Mouse (Mus musculus) hindlimb bud, embryonic 11.5 days (tissue): Measurements from ENCODE around the gene Gskip.

Experiments
- DNase-seq: peaks from one replicate; pipeline ENCODE4 v3.0.0-alpha.2; 2012; ENCODE audit warnings: low read depth, low spot score; ENCODE audit errors: extremely low spot score

The Gskip gene

DNA sequence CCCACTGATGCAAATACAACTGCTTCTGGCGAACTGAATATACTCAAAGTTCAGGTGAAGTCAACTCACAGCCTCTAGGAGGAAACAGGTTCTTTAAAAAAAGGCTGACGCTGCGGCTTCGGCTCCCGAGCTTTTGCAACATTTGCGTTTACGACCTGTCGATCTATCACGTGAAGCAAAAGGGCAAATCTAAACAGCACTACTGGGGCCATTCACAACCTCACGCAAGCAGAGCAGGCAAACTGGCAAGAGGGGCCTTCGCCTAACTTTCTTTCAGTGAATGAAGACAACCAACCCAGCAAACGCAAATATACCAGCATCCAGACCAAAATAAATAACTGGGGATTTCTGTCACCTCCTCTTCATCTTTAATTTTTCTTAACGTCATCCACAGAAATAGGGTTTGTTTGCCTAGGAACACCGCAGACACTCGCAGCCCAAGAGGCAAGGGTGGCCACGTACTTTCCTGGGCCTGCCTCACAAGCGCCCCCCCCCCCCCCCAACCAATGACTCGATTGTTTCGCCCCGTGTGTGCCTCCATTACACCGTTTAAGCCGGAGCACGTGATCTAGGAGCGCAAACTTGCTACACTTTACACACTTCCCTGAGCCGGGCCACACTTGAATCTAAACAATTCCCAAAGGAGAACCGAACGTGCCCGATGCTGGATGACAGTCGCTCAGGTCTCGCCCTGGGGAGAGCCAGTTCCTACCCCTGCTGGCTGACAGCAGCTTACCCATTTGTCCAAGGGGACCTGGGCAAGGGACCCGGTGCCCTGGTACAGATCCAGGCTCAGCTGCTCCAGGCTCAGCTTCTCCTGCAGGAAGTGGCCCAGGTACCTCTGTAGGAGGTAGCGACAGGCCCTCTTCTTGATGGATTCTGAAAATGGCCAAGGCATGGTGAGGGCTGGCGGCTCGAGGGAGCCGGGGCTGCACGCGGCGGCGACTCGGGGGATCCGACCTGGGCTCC is at the start of gene Gskip:
Gene Gskip (plus strand): TSS at position 897 of the 969 bp plus-strand sequence.
- no peak for DNase-seq

DNA sequence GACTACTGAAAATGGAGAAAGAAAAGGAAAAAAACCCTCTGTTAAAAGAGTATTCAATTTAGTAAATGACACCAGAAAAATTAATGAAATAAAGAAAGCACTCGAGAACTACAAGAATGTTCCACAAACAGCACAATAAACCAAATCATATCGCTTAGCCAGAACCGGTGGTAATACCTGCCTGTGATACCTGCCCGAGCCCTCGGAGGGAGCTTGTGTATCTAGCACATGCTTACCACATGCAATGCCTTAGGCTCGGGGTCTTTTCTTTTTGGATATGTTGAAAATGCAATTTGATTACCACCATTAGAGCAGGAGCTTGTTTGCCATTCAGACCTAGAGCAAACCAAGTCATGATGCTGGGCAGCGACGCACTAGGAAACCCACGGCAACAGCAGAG is 48.1 kb upstream of the Gskip start:
- no peak for DNase-seq

DNA sequence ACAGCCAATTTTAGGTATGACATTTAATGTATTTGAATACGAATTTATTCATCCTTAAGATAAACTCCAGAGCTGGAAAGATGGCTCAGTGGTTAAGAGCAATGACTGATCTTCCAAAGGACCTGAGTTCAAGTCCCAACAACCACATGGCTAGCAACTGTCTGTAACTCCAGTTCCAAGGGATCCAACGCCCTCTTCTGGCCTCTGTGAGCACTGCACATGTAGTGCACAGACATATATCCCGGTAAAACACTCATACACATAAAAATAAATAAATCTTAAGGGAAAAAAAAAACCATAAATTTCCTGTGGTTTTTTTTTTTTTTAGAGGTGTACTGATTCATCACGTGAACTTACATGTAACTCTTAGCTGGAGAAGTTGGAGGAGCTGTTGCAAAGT is 47.1 kb upstream of the Gskip start:
- DNase-seq, result no peak

DNA sequence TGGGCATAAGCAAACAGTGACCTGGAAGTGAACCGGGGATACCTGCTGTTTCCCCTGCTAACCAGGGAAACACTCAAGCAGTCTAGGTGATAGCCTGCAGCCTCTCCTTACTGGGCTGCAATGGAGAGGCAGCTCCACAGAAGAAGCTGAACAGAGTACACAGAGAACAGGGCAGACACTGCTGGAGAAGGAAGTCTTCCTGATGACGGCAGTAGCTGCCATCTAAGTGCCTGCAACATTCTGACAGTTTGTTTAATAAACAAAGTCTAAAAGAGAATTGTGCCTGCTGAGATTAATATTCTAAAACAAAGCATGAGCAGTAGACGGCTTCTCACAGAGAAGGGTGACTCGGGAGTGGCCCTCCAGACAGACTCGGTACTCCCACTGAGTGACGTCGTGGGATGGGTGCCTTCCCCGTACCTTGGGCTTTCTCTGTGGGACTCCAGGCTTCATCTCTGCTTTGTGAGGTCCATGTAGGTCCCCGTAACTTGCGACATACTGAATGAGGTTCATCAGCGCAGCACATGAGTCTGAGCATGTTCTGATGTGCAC is 41.8 kb upstream of the Gskip start:
- DNase-seq, result no peak

DNA sequence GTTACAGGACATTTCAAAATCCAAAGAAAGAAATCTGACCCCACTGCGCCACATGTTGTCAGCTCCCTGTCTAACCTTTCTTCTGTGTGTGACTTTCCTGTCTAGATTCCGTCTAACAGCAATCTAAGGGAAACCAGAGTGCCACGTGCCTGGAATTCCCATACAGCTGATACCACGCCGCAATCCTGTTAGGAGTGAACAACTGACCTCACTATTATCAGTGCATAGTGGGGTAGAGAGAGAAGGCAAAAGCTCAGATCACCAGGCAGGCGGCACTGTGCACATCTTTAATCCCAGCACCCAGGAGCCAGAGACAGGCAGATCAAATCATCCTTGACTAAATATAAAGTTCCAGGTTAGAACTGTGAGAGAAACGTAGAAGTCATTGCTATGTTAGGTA is 28.8 kb upstream of the Gskip start:
- no peak for DNase-seq

DNA sequence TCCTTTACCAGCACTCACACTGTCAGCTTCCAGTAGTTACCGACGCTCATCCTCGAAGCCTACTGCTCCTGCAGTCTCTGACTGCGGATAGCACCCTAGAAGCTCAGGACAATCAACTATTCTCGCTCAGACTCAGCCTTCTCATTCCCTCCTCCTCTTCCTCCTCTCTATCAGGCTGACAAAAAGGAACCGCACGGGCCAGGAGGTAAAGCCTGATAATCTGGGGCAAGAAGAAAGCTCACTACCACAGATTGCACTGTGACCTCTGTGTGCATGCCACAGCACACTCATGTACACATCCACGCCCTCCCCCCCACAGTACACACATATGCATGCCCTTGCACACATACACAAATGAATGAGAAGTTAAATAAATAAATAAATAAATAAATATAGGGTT is 8.4 kb upstream of the Gskip start:
- no peak for DNase-seq

DNA sequence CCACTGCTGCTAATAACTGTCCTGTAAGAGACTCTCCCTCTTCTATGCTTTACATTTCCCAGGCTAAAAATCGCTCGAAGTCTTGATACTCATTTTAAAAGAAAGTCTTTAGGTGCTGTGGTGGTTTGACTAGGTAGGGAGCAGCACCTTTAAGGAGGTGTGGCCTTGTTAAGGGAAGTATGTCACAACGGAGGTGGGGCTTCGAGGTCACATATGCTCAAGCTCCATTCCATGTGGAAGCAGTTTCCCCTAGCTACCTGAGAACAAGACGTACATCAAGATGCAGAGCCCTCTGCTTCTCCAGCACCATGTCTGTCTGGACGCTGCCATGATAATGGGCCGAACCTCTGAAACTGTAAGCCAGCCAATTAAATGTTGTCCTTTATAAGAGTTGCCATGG is 6.4 kb upstream of the Gskip start:
- DNase-seq, result no peak

DNA sequence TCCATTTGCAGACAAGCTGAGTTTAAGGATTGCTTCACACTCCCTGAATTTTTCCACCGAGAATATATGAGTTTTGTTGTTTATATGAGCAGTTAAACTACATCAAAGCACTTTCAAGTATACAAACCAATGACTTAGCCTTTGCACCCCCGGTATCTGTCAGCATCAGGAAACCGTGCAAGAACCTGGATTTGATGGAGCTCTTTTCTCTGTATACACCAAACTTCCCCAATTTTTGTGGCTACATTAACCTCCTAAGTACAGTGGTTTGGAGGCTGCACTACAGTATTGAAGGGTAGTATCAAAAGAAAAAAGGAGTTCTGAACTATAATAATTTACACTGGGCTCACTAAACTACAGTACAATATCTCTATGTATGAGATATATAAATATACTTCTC is 5.9 kb upstream of the Gskip start:
- no peak for DNase-seq

DNA sequence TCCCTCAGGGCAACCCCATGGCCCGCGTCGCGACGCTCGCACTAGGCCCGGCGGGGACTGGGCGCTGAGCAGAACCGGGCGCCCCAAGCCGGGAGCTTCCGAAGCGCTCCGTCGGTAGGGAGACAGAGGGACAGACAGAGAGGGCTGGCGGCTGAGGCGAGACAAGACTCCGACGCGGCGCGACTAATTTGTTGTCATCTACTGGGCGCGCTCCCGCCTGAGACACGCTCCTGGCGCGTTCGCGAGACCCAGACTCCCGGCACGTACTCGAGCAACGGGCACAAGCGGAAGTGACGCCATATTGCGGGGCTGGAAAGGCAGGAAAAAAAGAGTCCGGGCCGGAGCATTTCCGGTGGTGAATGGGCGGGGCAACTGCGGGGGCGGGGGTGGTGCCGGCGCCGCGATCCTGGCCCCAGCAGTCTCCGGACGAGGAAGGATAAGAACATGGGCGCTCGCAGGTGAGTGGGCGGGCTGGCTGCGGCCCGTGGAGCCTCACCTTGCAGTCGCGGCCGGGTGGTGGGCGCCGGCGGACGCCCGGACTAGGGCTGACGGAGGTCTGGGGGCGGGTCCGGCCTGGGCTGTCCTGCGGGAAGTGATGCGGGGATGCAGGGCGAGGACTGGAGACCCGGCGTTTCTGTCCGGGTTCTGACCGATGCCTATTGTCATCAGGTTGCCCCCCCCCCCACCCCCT is 517 bp downstream of the Gskip start, which contains the start of gene Atg2b:
Gene Atg2b (minus strand): TSS at position 211 of the 691 bp plus-strand sequence.
- peak; percentile 89 for DNase-seq

DNA sequence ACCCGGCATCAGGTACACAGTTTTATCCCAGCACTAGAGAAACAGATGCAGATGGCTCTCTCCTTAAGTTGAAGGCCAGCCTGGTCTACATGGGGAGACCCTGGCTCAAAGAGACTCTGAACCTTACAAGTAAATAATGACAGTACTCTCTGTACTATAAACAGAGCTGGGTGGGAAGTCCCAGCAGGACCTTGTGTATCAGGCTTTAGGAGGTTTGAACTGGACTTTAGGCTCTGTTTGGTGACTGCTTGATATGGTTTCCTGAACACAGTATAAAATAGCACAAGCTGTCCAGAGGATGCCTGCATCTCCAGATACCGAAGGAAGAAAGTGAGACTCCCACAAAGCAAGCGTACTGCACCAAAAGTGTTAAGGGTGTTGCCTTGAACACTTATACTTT is 2.2 kb downstream of the Gskip start:
- DNase-seq, result no peak

DNA sequence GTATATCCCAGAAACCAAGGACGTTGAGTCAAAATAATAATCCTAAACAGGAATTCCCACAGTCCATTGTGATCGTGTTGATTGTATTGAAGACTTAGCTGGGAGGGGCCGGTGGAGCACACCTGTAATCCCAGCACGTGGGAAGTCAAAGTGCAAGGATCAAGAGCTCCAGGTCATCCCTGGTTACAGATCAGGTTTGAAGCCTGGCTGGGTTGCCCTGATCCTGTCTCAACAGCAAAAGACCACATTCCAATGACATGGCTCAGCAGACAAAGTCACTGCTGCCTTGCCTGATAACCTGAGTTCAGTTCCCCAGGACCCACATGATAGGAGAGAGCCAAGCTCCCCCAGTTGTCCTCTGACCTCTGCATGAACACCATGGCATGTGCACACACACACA is 2.8 kb downstream of the Gskip start:
- DNase-seq, result no peak

DNA sequence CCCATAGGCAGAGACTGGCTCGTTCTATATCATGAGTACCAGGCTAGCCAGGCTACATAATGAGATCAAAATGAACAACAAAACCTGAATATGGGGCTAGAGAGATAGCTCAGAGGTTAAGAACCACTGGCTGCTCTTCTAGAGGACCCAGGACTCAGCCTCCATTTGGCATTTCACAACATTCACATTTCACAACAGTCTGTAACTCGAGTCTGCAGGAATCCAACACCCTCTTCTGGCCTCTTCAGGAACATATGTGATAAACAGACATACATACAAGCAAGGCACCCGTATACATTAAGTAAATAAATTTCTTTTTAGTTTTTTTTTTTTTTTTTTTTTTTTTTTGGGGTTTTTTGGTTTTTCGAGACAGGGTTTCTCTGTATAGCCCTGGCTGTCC is 3.9 kb downstream of the Gskip start:
- no peak for DNase-seq

DNA sequence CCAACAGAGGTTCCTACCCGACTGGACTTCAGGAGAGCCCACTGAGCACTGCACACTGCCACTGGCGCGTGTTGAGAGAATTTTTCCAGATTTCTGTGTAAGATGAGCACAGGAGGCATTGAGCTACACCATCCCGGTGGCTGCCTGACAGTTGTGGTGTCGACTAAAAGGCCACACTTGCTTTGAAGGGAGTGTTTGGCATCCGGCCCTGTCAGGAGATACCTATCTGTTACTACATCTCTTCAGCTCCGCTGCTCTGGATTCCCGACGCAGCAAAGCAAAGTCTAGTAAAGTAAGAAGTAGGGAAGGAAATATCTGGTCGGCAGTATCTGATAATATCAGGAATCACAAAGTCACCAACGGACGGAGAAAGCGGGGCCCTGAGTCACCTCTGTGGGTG is 4.8 kb downstream of the Gskip start:
- DNase-seq, result no peak

DNA sequence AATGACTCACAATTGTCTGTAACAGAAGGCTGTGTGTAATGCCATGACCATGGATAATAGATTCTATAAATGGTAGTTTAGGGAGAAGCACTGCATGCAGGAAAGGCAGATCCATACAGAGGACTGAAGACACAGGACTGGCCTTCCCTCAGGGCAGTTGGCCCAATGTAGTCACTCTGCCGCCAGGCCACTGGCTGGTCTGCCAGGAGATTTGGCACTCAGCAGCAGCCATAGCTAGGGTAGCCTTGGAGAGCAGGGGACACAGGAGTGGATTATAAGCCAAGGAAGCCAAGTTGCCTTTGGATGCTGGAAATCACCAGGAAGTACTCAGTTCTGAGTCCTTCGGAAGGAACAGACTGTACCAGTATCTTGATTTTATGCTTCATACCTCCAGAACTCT is 9.4 kb downstream of the Gskip start:
- no peak for DNase-seq

DNA sequence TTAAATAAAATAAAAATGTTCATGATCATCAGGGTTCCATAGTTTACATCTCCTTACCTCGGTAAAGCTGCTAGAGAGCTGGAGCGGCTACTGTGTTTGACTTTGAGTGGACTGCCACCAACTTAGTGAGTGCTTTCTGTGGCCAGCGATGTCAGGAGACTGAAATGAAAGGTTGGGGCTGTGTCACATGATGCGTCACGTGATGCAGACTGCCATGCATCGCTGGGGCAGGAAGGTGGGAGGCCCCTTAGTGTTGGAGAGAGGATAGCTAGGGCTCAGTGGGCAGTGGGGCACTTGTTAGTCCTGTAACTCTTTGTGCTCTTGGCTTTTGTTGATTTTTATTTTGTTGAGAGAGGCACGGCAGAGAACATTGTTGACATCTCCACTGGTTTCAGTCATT is 11.2 kb downstream of the Gskip start:
- no peak for DNase-seq

DNA sequence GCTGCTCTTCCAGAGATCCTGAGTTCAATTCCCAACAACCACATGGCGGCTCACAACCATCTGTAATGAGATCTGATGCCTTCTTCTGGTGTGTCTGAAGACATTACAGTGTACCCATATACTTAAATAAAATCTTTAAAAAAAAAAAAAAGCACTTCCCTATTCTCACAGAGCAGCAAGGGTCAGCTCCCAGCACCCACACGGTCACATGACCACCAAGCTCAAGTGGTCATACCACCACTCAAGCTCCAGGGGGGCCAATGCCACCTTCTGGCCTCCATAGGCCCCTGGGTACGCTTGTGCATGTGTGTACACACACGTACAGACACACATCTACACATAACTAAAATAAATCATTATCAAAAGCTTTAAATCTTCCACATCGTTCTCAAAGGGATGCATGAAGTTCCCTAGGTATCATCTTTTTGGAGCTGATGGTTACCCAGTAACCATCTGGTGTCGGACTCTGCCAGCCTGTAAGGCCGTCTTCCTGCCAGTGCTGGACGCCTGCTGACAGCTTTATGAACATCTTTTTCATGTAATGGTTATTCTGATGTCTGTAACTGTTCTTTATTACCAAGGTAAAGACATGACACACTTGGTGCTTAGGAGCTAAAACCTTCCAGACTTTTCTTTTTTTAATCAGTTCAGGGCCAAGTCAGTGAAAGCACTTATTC is 12.6 kb downstream of the Gskip start:
- DNase-seq, result no peak

DNA sequence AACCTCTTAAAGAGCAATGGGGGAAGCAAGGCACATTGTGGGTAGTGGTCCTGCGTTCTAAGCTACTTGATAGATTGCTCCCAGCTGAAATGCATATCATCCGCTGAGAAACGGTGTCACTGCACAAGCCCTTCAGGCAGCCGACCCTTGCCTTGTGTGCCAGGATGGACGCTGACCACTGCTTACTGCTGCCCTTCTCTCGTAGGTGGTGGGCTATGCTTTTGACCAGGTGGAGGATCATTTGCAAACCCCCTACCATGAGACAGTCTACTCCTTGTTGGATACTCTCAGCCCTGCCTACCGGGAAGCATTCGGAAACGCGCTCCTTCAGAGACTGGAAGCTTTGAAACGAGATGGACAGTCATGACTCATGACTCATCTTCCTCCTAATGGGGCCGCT is 15.8 kb downstream of the Gskip start:
- no peak for DNase-seq

DNA sequence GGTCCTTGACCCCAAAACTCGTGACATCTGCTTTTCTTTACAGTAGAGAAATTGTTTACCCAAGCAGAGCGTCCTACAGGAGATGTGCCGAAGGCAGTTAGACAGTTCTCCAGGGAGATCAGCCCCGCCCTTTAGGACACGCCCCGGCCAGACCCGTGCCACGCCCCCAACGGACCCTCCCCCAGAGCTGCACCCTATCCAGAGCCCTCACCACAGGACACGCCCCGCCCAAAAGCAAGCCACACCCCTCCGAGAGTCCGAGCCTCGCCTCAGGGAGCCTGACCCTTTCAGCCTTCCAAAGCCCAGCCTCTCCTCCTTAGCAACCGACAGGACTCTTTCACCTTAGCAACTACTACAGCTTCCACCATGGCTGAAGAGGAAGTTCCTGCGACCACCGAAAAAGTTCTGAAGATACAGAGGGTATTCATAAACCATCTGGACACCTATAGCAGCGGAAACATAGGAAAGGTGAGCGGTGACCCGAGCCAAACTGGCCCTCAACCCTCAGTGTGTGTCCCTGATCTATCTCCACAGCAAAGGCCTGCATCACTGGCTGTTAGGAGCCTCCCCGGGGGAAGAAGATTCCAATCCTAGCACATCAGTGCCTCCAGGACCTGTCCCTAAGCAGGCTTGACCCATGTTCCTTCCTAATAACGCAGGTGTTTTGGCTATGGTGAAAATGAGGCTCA is 21.3 kb downstream of the Gskip start, which contains the start of gene Ak7:
Gene Ak7 (plus strand): TSS at position 178 of the 689 bp plus-strand sequence.
- no peak for DNase-seq

DNA sequence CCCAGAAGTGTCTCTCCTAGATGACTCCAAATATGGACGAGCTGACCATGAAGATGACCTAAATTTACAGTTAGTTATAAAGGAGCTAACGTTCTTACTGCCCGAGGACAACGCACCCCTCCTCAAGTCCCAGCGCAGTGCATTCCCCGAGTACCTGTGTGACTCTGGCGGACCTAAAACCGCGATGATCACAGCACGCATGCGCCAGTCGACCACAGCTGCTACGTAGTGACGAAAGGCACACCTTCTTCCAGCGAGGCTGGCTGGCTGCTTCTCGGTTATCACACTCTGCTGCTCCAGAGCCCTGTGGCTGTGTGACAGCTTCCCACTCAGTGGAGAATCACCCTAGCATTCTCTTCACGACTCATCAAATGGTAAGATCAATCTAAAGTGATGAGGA is 34.0 kb downstream of the Gskip start:
- no peak for DNase-seq

DNA sequence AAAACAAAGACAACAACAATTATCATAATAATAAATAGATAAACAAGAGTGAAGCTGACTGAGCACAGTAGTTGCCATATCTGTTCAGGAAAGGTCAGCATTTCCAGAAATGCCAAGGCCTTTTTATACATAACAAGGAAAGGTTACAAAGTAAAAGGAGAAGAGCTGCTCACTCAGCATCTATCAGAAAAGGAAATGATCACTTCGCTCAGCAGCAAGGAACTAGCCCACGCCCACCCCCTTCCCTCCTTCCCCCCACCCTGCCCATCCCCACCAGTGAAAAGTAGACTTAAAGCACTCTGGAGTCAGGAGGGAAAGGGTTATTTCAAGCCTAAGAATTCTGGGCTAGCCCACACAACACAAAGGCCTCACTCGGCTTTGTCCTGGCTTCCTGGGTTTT is 35.6 kb downstream of the Gskip start:
- no peak for DNase-seq
